Mouse (Mus musculus): Measurements from ENCODE around the gene Ntn3.

Gene Ntn3

DNA sequence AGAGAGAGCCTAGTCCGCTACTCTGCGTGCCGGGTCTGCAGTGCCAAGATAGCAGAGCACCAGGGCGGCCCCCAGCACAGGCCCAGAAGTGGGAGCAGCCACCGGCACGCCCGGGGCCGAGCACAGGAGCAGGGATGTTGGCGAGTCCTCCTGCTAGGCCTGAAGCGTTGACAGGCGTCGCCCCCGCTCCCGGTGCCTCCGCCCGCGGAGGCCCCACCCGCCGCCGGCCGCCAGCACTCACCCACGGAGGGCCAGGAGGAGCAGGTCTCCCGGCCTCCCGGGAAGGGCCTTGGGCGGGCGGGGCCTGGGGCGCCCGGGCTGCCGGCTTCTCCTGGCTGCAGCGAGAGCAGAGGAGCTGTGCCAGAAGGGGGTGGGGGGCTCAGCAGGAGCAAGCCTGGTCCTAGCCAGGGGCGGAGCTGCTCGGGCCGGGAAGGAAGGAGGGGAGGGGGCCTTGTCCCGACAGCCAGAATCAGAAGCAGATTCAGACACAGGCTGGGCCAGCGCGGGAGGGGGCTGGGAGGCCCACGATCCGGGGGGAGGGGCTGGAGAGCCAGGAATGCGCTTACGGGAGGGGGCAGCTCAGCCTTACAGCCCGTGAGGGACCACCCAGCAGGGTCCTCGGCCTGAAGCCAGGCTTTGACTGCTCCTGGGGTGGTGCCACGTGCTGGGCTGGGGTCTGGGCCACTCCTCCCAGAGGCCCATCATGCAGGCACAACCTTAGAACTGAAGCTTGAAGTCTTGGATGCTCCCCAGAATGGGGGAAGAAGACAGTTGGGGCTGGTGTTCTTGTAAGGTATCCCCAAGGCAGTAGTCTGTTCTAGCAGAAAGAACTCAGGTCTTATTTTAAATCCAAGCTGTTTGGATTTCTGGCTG is at the start of gene Ntn3:
Ntn3 (minus strand) TSS at position 489 of the 873 bp plus-strand sequence.
- peak; percentile 37 for DNase-seq (ENCODE audit: low spot score)

DNA sequence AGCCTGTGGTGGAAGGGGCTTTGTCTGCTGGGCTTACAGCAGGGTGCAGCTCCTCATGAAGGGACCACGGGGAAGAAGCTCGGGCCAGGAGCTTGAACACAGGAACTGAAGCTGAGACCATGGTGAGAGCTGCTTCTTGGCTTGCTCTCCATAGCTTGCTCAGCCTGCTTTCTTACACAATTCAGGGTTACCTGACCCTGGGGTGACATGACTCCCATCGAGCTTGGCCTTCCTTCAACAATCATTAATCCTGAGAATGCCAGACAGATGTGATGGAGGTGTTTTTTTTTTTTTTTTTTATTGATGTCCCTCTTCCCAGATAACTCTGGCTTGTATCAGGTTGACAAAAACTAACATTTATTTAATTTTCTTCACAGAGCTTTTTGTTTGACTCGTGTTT is 49.6 kb upstream of the Ntn3 start:
- DNase-seq (ENCODE audit: low spot score): no peak

- no peak for DNase-seq (ENCODE audit: low spot score)
Observed at GRCm38 (mm10) chr17:24252329-24252728, 43.0 kb upstream of the Ntn3 start.

DNA sequence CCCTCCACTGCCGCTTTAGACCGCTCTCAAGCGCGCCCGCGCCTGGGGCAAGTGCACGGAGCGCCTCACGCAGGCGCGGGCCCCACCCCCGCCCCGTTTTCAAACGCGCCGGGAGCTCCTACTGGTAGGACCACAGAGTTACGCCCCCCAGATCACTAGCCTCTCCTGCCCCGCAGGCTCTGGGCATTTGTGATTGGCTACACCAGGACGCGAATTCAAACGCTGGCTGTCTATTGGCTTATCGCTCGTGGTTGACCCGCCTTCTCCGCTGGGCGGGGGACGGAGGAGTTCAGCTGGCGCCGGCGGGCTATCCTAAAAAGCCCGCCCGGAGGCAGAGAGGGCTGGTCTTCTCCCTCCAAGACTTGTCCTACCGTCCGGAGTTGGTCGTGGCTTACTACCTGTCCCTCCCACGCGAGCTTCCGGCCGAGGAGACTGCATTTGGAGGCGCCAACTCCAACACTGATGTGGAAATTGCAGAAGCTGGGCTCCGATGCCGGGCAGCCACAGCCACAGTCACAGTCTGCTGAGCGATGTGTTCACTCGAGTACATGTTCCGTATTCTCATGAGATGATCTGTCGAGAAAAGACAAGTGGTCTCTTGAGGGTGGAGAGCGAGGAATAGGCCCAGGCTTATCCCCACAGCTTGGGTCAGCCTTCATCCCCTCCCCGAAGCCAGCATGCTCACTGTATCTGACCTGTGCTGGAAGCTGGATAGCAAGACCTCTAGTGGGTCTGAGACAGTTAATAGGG is 42.2 kb upstream of the Ntn3 start, which contains the start of gene Ccnf:
Ccnf (minus strand) TSS at position 165 of the 750 bp plus-strand sequence.
- DNase-seq (ENCODE audit: low spot score): peak; percentile 86

- DNase-seq (ENCODE audit: low spot score): no peak
Observed at GRCm38 (mm10) chr17:24250988-24251319, 41.6 kb upstream of the Ntn3 start.

- DNase-seq (ENCODE audit: low spot score): no peak
Observed at GRCm38 (mm10) chr17:24248641-24249040, 39.3 kb upstream of the Ntn3 start.

DNA sequence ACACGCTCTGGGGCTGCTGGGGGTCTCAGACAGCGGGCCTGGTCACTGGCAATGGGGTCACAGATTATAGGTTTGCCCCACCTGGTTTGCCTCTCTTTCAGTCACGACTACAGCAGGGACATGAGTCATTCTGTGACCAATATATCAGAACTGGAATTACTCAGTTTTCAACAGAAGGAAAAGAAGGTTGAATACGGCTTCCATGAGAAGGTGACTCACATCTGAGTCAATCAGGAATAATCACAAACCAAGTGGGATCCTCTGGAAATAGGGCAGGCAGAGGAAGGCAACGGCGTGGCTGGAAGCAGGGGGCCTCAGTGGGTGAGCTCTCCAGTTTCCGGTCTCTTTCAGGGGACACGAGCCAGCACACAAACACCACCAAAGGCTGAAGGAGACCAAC is 34.7 kb upstream of the Ntn3 start:
- DNase-seq (ENCODE audit: low spot score): no peak

DNA sequence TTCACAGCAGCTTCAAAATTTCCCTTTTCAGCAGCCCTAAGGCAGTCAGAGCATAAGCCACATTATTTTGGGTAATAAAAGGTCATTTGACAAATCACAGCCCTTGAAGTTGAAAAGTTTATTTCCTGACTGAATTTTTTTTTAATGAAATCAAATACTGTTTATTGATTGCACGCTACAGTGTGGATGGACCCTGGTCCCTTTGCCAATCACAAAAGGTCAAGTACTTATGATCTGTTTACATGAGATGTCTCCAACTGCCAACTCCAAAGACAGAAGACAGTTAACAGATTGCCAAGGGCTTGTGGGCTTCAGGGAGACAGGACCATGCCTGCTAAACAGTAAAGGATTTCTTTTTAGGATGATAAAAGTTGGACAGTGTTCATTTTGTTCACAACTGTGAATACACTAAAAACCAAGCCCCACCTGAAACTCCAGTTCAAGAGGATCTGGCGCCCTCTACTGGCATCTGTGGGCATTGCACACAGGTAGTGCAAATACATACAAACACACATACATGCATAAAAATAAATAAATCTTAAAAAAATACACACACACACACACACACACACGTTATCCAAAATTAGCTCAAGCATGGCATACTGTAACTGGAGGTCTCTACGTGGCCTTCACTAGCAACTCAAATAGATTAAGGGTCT is 34.1 kb upstream of the Ntn3 start:
- DNase-seq (ENCODE audit: low spot score): no peak

DNA sequence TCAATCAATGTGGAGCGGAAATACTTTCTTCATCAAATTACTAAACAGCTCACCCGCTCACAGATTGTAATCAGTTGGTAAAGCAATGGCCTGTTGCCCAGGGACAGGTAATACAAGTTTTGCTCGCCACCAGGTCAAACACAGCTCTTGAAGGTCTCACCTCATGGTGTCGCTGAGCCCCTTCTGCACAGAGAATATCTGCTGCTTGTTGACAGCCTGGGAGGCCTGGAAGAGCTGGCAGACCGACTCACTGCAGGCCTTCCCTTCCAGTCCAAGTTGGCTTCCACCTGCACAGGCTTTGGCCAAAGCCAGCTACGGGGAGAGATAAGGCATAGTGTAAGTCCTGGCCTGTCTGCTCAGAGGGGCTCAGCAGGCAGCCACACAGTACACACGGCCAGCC is 27.6 kb upstream of the Ntn3 start:
- DNase-seq (ENCODE audit: low spot score): peak; percentile 23

DNA sequence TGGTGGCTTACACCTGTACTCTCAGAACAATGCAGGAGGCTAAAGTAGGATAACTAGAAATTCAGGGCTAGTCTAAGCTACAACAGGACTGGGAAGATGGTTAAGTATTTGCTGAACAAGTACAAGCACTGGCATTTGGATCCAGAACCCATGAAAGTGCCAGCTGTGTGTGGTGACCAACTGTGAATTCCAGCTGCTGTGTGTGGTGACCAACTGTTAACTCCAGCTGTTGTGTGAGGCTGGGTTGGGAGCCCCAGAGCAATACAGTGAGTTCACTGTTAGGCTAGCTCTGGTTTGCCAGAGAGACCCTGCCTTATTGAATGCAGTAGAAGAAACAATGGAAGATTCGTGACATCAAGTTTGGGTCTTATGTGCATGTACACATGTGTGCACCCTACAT is 27.1 kb upstream of the Ntn3 start:
- no peak for DNase-seq (ENCODE audit: low spot score)

DNA sequence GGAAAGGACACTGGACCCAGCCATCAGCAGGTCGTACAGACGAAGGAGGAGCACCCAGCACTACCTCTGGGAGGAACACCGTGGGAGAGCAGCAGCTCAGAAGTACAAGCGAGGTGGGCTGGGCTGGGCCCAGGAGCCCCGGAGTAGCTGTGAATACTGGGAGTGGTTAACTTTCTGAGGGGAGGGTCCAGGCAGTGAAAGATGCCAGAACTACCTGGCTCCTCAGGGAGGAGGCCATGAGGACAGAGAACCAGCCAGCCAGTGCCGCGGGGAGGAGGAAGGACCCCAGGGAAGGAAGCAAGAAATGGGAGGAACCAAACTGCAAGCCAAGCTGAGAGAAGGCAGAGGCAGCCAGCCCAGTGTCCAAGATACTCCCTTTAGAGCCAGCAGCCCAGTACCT is 18.6 kb upstream of the Ntn3 start:
- no peak for DNase-seq (ENCODE audit: low spot score)

GRCm38 (mm10) chr17:24226721-24227120 is 17.4 kb upstream of the Ntn3 start:
- DNase-seq (ENCODE audit: low spot score): no peak

GRCm38 (mm10) chr17:24225851-24226250 is 16.5 kb upstream of the Ntn3 start:
- no peak for DNase-seq (ENCODE audit: low spot score)

GRCm38 (mm10) chr17:24224741-24225140 is 15.4 kb upstream of the Ntn3 start:
- DNase-seq (ENCODE audit: low spot score): no peak

DNA sequence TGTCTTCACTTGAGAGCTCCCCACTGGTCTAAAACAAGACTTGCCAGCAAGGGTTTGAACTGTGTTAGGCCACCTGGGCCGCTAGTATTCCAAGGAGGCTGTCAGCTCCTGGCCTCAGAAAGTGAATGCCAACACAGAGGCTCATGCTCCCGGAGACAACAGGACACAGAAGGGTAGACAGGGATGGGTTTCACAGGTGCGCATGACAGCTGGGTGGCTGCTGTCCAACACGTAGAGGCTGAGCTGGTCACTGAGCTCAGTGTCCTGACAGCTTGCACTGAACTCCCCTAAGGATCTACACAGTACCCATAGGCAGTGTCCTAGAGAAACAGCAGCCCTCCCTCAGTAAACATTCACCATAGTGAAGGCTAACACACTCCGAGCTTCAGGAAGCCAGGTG is 14.2 kb upstream of the Ntn3 start:
- no peak for DNase-seq (ENCODE audit: low spot score)

GRCm38 (mm10) chr17:24222653-24223052 is 13.3 kb upstream of the Ntn3 start:
- DNase-seq (ENCODE audit: low spot score): no peak

GRCm38 (mm10) chr17:24220435-24221411 is 11.4 kb upstream of the Ntn3 start, which contains the start of gene Tedc2:
TSS of gene Tedc2 (minus strand) at chr17:24220851.
- peak; percentile 91 for DNase-seq (ENCODE audit: low spot score)

DNA sequence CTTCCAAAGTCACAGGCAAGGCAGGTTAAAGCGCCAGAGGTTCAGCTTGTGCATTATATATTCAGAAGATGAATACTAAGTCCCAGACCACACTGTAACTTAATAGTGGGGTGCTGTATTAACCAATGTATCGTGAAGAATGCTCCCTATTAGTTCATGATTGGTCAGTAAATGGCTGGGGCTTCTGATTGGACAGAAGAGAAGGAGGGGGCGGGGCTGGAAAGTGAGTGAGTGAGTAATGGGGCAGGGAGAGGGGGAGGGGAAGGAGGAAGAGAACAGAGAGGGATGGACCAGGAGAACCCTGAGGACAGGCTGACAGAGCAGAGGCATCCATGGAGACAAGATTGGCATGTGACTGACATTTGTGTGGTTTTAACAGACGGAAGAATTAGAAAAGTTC is 7.5 kb upstream of the Ntn3 start:
- DNase-seq (ENCODE audit: low spot score): no peak

GRCm38 (mm10) chr17:24213186-24213585 is 3.9 kb upstream of the Ntn3 start:
- no peak for DNase-seq (ENCODE audit: low spot score)

GRCm38 (mm10) chr17:24212441-24213018 is 3.2 kb upstream of the Ntn3 start:
- no peak for DNase-seq (ENCODE audit: low spot score)
